ENCODE assay signal across 9 mouse cellular contexts in the genomic region with DNA sequence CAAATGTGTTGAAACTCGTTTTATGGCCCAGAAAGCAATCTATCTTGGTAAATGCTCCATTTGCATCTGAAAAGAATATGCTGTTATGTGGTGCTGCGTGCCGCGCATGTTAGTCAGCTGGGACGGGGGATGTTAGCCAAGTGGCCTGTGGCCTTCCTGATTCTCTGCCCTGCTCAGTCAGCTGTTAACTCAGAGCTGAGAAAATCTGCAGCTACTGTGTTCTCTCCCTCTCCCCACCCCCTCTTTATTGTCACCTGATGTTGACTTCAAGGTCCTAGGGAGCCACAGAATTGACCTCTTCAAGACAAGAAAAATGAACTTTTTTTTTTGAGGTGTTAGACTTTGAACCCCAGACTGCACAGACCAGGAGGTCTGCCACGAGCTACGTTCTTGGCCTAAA. TPM values are rescaled to one million over a fixed set of nuclear protein-coding genes. Genes with fewer than 3 reads are reported as not detected.
DNase-seq lines count a peak whose midpoint lies in the region; ATAC-seq and TF ChIP-seq lines count a peak whose summit lies in the region.
"Had no signal": no experiment of that assay in that cellular context is flagged by ENCODE, and none has a peak within 500 bp of the region (broad histone marks: within the 10 kb centered on the region; RNA-seq: fewer than 3 reads in every experiment).

No protein-coding gene starts in this region.

- WGBS in heart, embryonic 11.5 days (ENCODE audit: insufficient replicate concordance), result 79% methylated on average over 7 of the region's 7 CpGs
- 50% methylated on average over 7 of the region's 7 CpGs for WGBS in intestine, postnatal 0 days

- no peaks in the 10 kb centered on the region for H3K36me3 ChIP-seq in heart, embryonic 11.5 days (ENCODE audit: control insufficient read depth, insufficient read depth, low read length)
- no peaks in the 10 kb centered on the region for H3K36me3 ChIP-seq in intestine, postnatal 0 days (ENCODE audit: control insufficient read depth, insufficient read depth)
- H3K36me3 ChIP-seq: lung, embryonic 15.5 days had no signal

- intact Hi-C loops in heart, postnatal 10 days (cut with DNase I), result no loop called here

- DNase-seq in heart, postnatal 10 days, result peak; percentile 34 to 43
- peak; percentile 22 to 51 for DNase-seq in right cerebral cortex, adult 2 months (ENCODE audit: low spot score in 2 of 2)
- no peak for DNase-seq in right cerebral cortex, postnatal 14 days
- DNase-seq in right cerebral cortex, postnatal 25 days, result peak; percentile 21
- DNase-seq in thymus, postnatal 10 days (ENCODE audit: low spot score in 2 of 2), result no peak
- DNase-seq in ovary, adult 18-20 months (ENCODE audit: low spot score), result no peak

- H3K27me3 ChIP-seq in heart, embryonic 11.5 days (ENCODE audit: control insufficient read depth, insufficient read depth, low read length), result no peaks in the 10 kb centered on the region
- H3K27me3 ChIP-seq in intestine, postnatal 0 days (replicated peaks; ENCODE audit: control insufficient read depth, insufficient read depth, low read length), result no peaks in the 10 kb centered on the region
- H3K27me3 ChIP-seq: lung, embryonic 15.5 days had no signal

- no peak for ATAC-seq in heart, embryonic 11.5 days (replicated peaks; ENCODE audit: insufficient number of reproducible peaks, low FRiP score, low TSS enrichment)
- ATAC-seq in intestine, postnatal 0 days, result peak; percentile 61; the same call in 1 of the 2 replicates

- H3K9ac ChIP-seq in heart, embryonic 11.5 days (ENCODE audit: low read depth, low read length), result no peak overlapping the region
- no peak overlapping the region for H3K9ac ChIP-seq in intestine, postnatal 0 days (ENCODE audit: low read depth, low read length)
- H3K9ac ChIP-seq: lung, embryonic 15.5 days had no signal

- H3K27ac ChIP-seq in heart, embryonic 11.5 days (ENCODE audit: low read depth, low read length), result no peak overlapping the region
- H3K27ac ChIP-seq in intestine, postnatal 0 days (ENCODE audit: low read depth, low read length), result no peak overlapping the region
- H3K27ac ChIP-seq: lung, embryonic 15.5 days had no signal

- no peak overlapping the region for H3K4me2 ChIP-seq in heart, embryonic 11.5 days
- no peak overlapping the region for H3K4me2 ChIP-seq in intestine, postnatal 0 days (replicated peaks; ENCODE audit: low read depth)
- H3K4me2 ChIP-seq: lung, embryonic 15.5 days had no signal

- no peak overlapping the region for H3K4me3 ChIP-seq in heart, embryonic 11.5 days (ENCODE audit: low read depth, low read length)
- H3K4me3 ChIP-seq in intestine, postnatal 0 days (ENCODE audit: low read depth, low read length), result no peak overlapping the region
- H3K4me3 ChIP-seq: lung, embryonic 15.5 days had no signal

- no peaks in the 10 kb centered on the region for H3K4me1 ChIP-seq in heart, embryonic 11.5 days (ENCODE audit: control insufficient read depth, insufficient read depth, low read length)
- H3K4me1 ChIP-seq in intestine, postnatal 0 days (replicated peaks; ENCODE audit: control insufficient read depth, insufficient read depth, low read length), result no peaks in the 10 kb centered on the region
- H3K4me1 ChIP-seq: lung, embryonic 15.5 days had no signal

- no peaks in the 10 kb centered on the region for H3K9me3 ChIP-seq in heart, embryonic 11.5 days (replicated peaks; ENCODE audit: control insufficient read depth, low read length)
- H3K9me3 ChIP-seq in intestine, postnatal 0 days (ENCODE audit: control insufficient read depth), result no peaks in the 10 kb centered on the region
- H3K9me3 ChIP-seq: lung, embryonic 15.5 days had no signal

- TF ChIP-seq CTCF in intestine, postnatal 0 days (IDR thresholded peaks at IDR 0.05; ENCODE audit: low read depth), result no peak

RNA-seq across cellular contexts. Expression of gene Scand1, which starts 43.5 kb away (rescaled TPM):
- 10 to 100 TPM; 85.3 to 96.6 TPM for total RNA-seq in heart, postnatal 10 days (2021)
- polyA plus RNA-seq in heart, embryonic 11.5 days (2014; fragmentation: Nextera tagmentation; extraction: Ambion mirVana), result 50.6 and 59.0 TPM in 2 replicates
- polyA plus RNA-seq in intestine, postnatal 0 days (2015; fragmentation: Nextera tagmentation; extraction: Ambion mirVana), result 187 and 200 TPM in 2 replicates

RNA-seq across cellular contexts. Expression of gene Cnbd2, which starts 43.9 kb away (rescaled TPM):
- 1 to 10 TPM in 1 of 2 experiments, under 1 TPM in 1; 0.81 to 1.1 TPM for total RNA-seq in heart, postnatal 10 days (2021)
- 2.2 and 2.3 TPM in 2 replicates for polyA plus RNA-seq in heart, embryonic 11.5 days (2014; fragmentation: Nextera tagmentation; extraction: Ambion mirVana)
- polyA plus RNA-seq in intestine, postnatal 0 days (2015; fragmentation: Nextera tagmentation; extraction: Ambion mirVana), result 9.4 and 9.6 TPM in 2 replicates

Comparison
In these comparisons a context has a peak if more than half of its experiments do, and no peak if none do; other contexts are left out.
1. DNase-seq: peak in heart, postnatal 10 days (2 of 2), right cerebral cortex, adult 2 months (2 of 2) and right cerebral cortex, postnatal 25 days (single experiment); none in right cerebral cortex, postnatal 14 days (single experiment), thymus, postnatal 10 days (0 of 2) and ovary, adult 18-20 months (single experiment).